18 mouse cellular contexts compared by ENCODE assay signal in genomic region chr6:90319475-90320191, GRCm38 (mm10). TPM values are rescaled to one million over a fixed set of nuclear protein-coding genes. Genes with fewer than 3 reads are reported as not detected.
DNase-seq lines count a peak whose midpoint lies in the region; ATAC-seq lines count a peak whose summit lies in the region.
"Had no signal": no experiment of that assay in that cellular context is flagged by ENCODE, and none has a peak within 500 bp of the region (broad histone marks: within the 10 kb centered on the region; RNA-seq: fewer than 3 reads in every experiment).

No protein-coding gene starts in this region.

- peaks cover 4% of the 10 kb centered on the region; the same call in 1 of the 2 replicates for H3K27me3 ChIP-seq in embryonic facial prominence, embryonic 14.5 days (replicated peaks; ENCODE audit: control insufficient read depth, insufficient read depth, low read length)
- H3K27me3 ChIP-seq in embryonic facial prominence, embryonic 10.5 days (replicated peaks; ENCODE audit: low read depth, poor library complexity, severe bottlenecking) = peaks cover 8% of the 10 kb centered on the region; the same call in 1 of the 2 replicates
- H3K27me3 ChIP-seq: midbrain, embryonic 12.5 days had no signal

- H3K36me3 ChIP-seq in embryonic facial prominence, embryonic 14.5 days (ENCODE audit: control insufficient read depth, insufficient read depth, low read length) = no peaks in the 10 kb centered on the region
- no peaks in the 10 kb centered on the region for H3K36me3 ChIP-seq in embryonic facial prominence, embryonic 10.5 days (replicated peaks)
- H3K36me3 ChIP-seq: G1E; heart, embryonic 15.5 days; midbrain, embryonic 12.5 days; neural tube, embryonic 13.5 days had no signal

- H3K4me2 ChIP-seq in embryonic facial prominence, embryonic 14.5 days (ENCODE audit: low read depth, low read length) = no peak overlapping the region
- H3K4me2 ChIP-seq: heart, embryonic 15.5 days; midbrain, embryonic 12.5 days; neural tube, embryonic 13.5 days had no signal

- no peak for DNase-seq in embryonic facial prominence, embryonic 14.5 days (ENCODE audit: low spot score)
- DNase-seq in embryonic facial prominence, embryonic 10.5 days (ENCODE audit: low spot score) = no peak
- peak; percentile 36 to 41 for DNase-seq in layer of hippocampus, postnatal 14 days (ENCODE audit: low spot score in 2 of 2)
- DNase-seq in layer of hippocampus, adult 9-10 months (ENCODE audit: low spot score) = no peak
- peak; percentile 27 for DNase-seq in brain, adult 2 months (ENCODE audit: low read depth, low spot score)
- peak; percentile 47 to 50 for DNase-seq in heart, postnatal 14 days
- no peak for DNase-seq in right cerebral cortex, adult 18-20 months
- DNase-seq in cerebellum, postnatal 4 days (ENCODE audit: low spot score in 2 of 2) = no peak
- DNase-seq: cerebellum, postnatal 36 days; lung, adult 2 months had no signal

- H3K9ac ChIP-seq in embryonic facial prominence, embryonic 14.5 days (ENCODE audit: low read depth, low read length) = no peak overlapping the region
- H3K9ac ChIP-seq: heart, embryonic 15.5 days; midbrain, embryonic 12.5 days; neural tube, embryonic 13.5 days had no signal

- peak; percentile 10; the same call in 1 of the 2 replicates for ATAC-seq in embryonic facial prominence, embryonic 14.5 days (ENCODE audit: low read depth)

- WGBS in embryonic facial prominence, embryonic 14.5 days = 73% methylated on average over 7 of the region's 7 CpGs
- 81% methylated on average over 7 of the region's 7 CpGs for WGBS in embryonic facial prominence, embryonic 10.5 days

- intact Hi-C loops in heart, postnatal 14 days (cut with DNase I) = loop anchor here (10.0 kb wide), 1 partner anchor 635 kb away; no protein-coding TSS in a partner anchor

- H3K27ac ChIP-seq in embryonic facial prominence, embryonic 14.5 days (replicated peaks; ENCODE audit: low read depth, low read length) = no peak overlapping the region
- H3K27ac ChIP-seq in embryonic facial prominence, embryonic 10.5 days (replicated peaks) = no peak overlapping the region
- H3K27ac ChIP-seq: heart, embryonic 15.5 days; left cerebral cortex, adult 2 months; midbrain, embryonic 12.5 days; neural tube, embryonic 13.5 days had no signal

- no peaks in the 10 kb centered on the region for H3K9me3 ChIP-seq in embryonic facial prominence, embryonic 14.5 days (ENCODE audit: control insufficient read depth, low read length)
- no peaks in the 10 kb centered on the region for H3K9me3 ChIP-seq in embryonic facial prominence, embryonic 10.5 days
- H3K9me3 ChIP-seq: G1E; heart, embryonic 15.5 days; midbrain, embryonic 12.5 days; neural tube, embryonic 13.5 days had no signal

- no peaks in the 10 kb centered on the region for H3K4me1 ChIP-seq in embryonic facial prominence, embryonic 14.5 days (ENCODE audit: control insufficient read depth, insufficient read depth, low read length)
- peaks cover under 1% of the 10 kb centered on the region; the same call in 1 of the 2 replicates for H3K4me1 ChIP-seq in embryonic facial prominence, embryonic 10.5 days
- H3K4me1 ChIP-seq: heart, embryonic 15.5 days had no signal

- no peak overlapping the region for H3K4me3 ChIP-seq in embryonic facial prominence, embryonic 14.5 days (ENCODE audit: low read depth, low read length)
- H3K4me3 ChIP-seq in embryonic facial prominence, embryonic 10.5 days = no peak overlapping the region
- H3K4me3 ChIP-seq: heart, embryonic 15.5 days; left cerebral cortex, adult 2 months; midbrain, embryonic 12.5 days; neural tube, embryonic 13.5 days had no signal

RNA-seq across cellular contexts. Expression of gene Chst13, which starts 5.4 kb away (rescaled TPM):
- polyA plus RNA-seq in embryonic facial prominence, embryonic 14.5 days (2014; fragmentation: Nextera tagmentation; extraction: Ambion mirVana) = 3.1 and 6.4 TPM in 2 replicates
- polyA plus RNA-seq in embryonic facial prominence, embryonic 10.5 days (2016; fragmentation: Nextera tagmentation; extraction: Ambion mirVana) = 0.09 and 0.11 TPM in 2 replicates
- total RNA-seq in layer of hippocampus, postnatal 14 days (2021) = not detected
- under 1 TPM in 1 of 2 experiments, not detected in 1; 0.12 TPM for total RNA-seq in heart, postnatal 14 days (2021)
- total RNA-seq: left cerebral cortex, adult 2 months had no signal
- polyA plus RNA-seq: heart, embryonic 15.5 days; midbrain, embryonic 12.5 days had no signal

RNA-seq across cellular contexts. Expression of gene Uroc1, which starts 13.5 kb away (rescaled TPM):
- 0.11 TPM in 1 of 2 replicates, not detected in the other for polyA plus RNA-seq in embryonic facial prominence, embryonic 14.5 days (2014; fragmentation: Nextera tagmentation; extraction: Ambion mirVana)
- polyA plus RNA-seq in embryonic facial prominence, embryonic 10.5 days (2016; fragmentation: Nextera tagmentation; extraction: Ambion mirVana) = 0.04 TPM in 1 of 2 replicates, not detected in the other
- not detected for total RNA-seq in layer of hippocampus, postnatal 14 days (2021)
- total RNA-seq in heart, postnatal 14 days (2021) = not detected
- total RNA-seq: G1E; left cerebral cortex, adult 2 months had no signal
- polyA plus RNA-seq: G1E; heart, embryonic 15.5 days; midbrain, embryonic 12.5 days; neural tube, embryonic 13.5 days; small intestine, adult 2 months; testis, adult 2 months had no signal

RNA-seq across cellular contexts. Expression of gene BC048671, which starts 18.6 kb away (rescaled TPM):
- polyA plus RNA-seq in embryonic facial prominence, embryonic 14.5 days (2014; fragmentation: Nextera tagmentation; extraction: Ambion mirVana) = not detected in 2 replicates
- not detected in 2 replicates for polyA plus RNA-seq in embryonic facial prominence, embryonic 10.5 days (2016; fragmentation: Nextera tagmentation; extraction: Ambion mirVana)
- not detected for total RNA-seq in layer of hippocampus, postnatal 14 days (2021)
- not detected for total RNA-seq in heart, postnatal 14 days (2021)
- total RNA-seq: G1E; left cerebral cortex, adult 2 months had no signal
- polyA plus RNA-seq: G1E; heart, embryonic 15.5 days; intestine, embryonic 16.5 days; lung, adult 2 months; midbrain, embryonic 12.5 days; neural tube, embryonic 13.5 days; small intestine, adult 2 months had no signal

RNA-seq across cellular contexts. Expression of gene Zxdc, which starts 49.7 kb away (rescaled TPM):
- polyA plus RNA-seq in embryonic facial prominence, embryonic 14.5 days (2014; fragmentation: Nextera tagmentation; extraction: Ambion mirVana) = 11.9 and 12.9 TPM in 2 replicates
- polyA plus RNA-seq in embryonic facial prominence, embryonic 10.5 days (2016; fragmentation: Nextera tagmentation; extraction: Ambion mirVana) = 6.0 and 7.2 TPM in 2 replicates
- total RNA-seq in layer of hippocampus, postnatal 14 days (2021) = 10 to 100 TPM; 25.2 to 29.8 TPM
- total RNA-seq in heart, postnatal 14 days (2021) = 10 to 100 TPM; 15.8 to 16.3 TPM

Comparison
In these comparisons a context has a peak if more than half of its experiments do, and no peak if none do; other contexts are left out.
1. DNase-seq: peak in layer of hippocampus, postnatal 14 days (2 of 2), brain, adult 2 months (single experiment) and heart, postnatal 14 days (2 of 2); none in embryonic facial prominence, embryonic 14.5 days (single experiment), embryonic facial prominence, embryonic 10.5 days (single experiment), layer of hippocampus, adult 9-10 months (single experiment), right cerebral cortex, adult 18-20 months (single experiment) and cerebellum, postnatal 4 days (0 of 2).